In genomic region chr9:41360356-41360755, GRCm38 (mm10) we compare ENCODE assay signal across 32 mouse cellular contexts.
DNase-seq lines count a peak whose midpoint lies in the region; ATAC-seq and TF ChIP-seq lines count a peak whose summit lies in the region.
"Had no signal": no experiment of that assay in that cellular context is flagged by ENCODE, and none has a peak within 500 bp of the region (broad histone marks: within the 10 kb centered on the region; RNA-seq: fewer than 3 reads in every experiment).

No protein-coding gene starts in this region.

- 75% methylated on average over 5 of the region's 5 CpGs for WGBS in embryonic facial prominence, embryonic 14.5 days
- 84% methylated on average over 5 of the region's 5 CpGs for WGBS in embryonic facial prominence, embryonic 10.5 days
- 86% methylated on average over 5 of the region's 5 CpGs for WGBS in midbrain, embryonic 10.5 days
- 75% methylated on average over 5 of the region's 5 CpGs for WGBS in midbrain, embryonic 15.5 days
- WGBS in hindbrain, embryonic 14.5 days, result 51% methylated on average over 5 of the region's 5 CpGs
- WGBS in cerebellum, adult 2 months, result 45% methylated on average over 5 of the region's 5 CpGs

- no peak overlapping the region for H3K9ac ChIP-seq in embryonic facial prominence, embryonic 14.5 days (ENCODE audit: low read depth, low read length)
- no peak overlapping the region for H3K9ac ChIP-seq in midbrain, embryonic 15.5 days
- no peak overlapping the region for H3K9ac ChIP-seq in hindbrain, embryonic 14.5 days
- H3K9ac ChIP-seq: forebrain, embryonic 15.5 days; heart, embryonic 13.5 days; limb, embryonic 15.5 days; liver, embryonic 13.5 days; lung, embryonic 14.5 days had no signal

- no peak for ATAC-seq in embryonic facial prominence, embryonic 14.5 days (ENCODE audit: low read depth)
- ATAC-seq in midbrain, embryonic 15.5 days (replicated peaks), result no peak
- no peak for ATAC-seq in hindbrain, embryonic 14.5 days (ENCODE audit: low FRiP score)
- ATAC-seq: forebrain, embryonic 15.5 days; intestine, embryonic 16.5 days; Patski had no signal

- 0 out of 2 replicates have a peak overlapping the region, but pooled peaks have one; percentile 15 for H3K27ac ChIP-seq in embryonic facial prominence, embryonic 14.5 days (replicated peaks; ENCODE audit: low read depth, low read length)
- H3K27ac ChIP-seq in embryonic facial prominence, embryonic 10.5 days (replicated peaks), result no peak overlapping the region
- peak overlapping the region; percentile 8; the same call in 1 of the 2 replicates for H3K27ac ChIP-seq in layer of hippocampus, adult 2 months
- H3K27ac ChIP-seq in midbrain, embryonic 10.5 days (replicated peaks), result peak overlapping the region; percentile 58
- no peak overlapping the region for H3K27ac ChIP-seq in midbrain, embryonic 15.5 days
- H3K27ac ChIP-seq in hindbrain, embryonic 14.5 days, result peak overlapping the region; percentile 45
- H3K27ac ChIP-seq in cerebellum, adult 2 months (ENCODE audit: insufficient read depth, low read length), result no peak overlapping the region
- H3K27ac ChIP-seq: forebrain, embryonic 15.5 days; heart, adult 2 months; heart, embryonic 13.5 days; kidney, postnatal 0 days; limb, embryonic 10.5 days; limb, embryonic 15.5 days; liver, embryonic 13.5 days; stomach, postnatal 0 days had no signal

- H3K4me1 ChIP-seq in embryonic facial prominence, embryonic 14.5 days (ENCODE audit: control insufficient read depth, insufficient read depth, low read length), result no peaks in the 10 kb centered on the region
- H3K4me1 ChIP-seq in embryonic facial prominence, embryonic 10.5 days, result peaks cover 19% of the 10 kb centered on the region
- H3K4me1 ChIP-seq in midbrain, embryonic 10.5 days, result peaks cover 32% of the 10 kb centered on the region
- H3K4me1 ChIP-seq in midbrain, embryonic 15.5 days, result peaks cover 4% of the 10 kb centered on the region
- peaks cover 10% of the 10 kb centered on the region; the same call in 1 of the 2 replicates for H3K4me1 ChIP-seq in hindbrain, embryonic 14.5 days (replicated peaks; ENCODE audit: control insufficient read depth, insufficient read depth, low read length)
- H3K4me1 ChIP-seq in cerebellum, adult 2 months (ENCODE audit: control insufficient read depth, insufficient read depth, low read length), result no peaks in the 10 kb centered on the region
- H3K4me1 ChIP-seq: liver, embryonic 13.5 days had no signal

- no peaks in the 10 kb centered on the region for H3K36me3 ChIP-seq in embryonic facial prominence, embryonic 14.5 days (ENCODE audit: control insufficient read depth, insufficient read depth, low read length)
- 0 out of 2 replicates have a peak, but pooled peaks cover 3% of the 10 kb centered on the region for H3K36me3 ChIP-seq in embryonic facial prominence, embryonic 10.5 days (replicated peaks)
- H3K36me3 ChIP-seq in midbrain, embryonic 10.5 days, result peaks cover 9% of the 10 kb centered on the region; the same call in 1 of the 2 replicates
- no peaks in the 10 kb centered on the region for H3K36me3 ChIP-seq in midbrain, embryonic 15.5 days (replicated peaks)
- H3K36me3 ChIP-seq in hindbrain, embryonic 14.5 days (replicated peaks; ENCODE audit: control insufficient read depth, insufficient read depth), result no peaks in the 10 kb centered on the region
- H3K36me3 ChIP-seq: forebrain, embryonic 15.5 days; heart, embryonic 13.5 days; limb, embryonic 10.5 days; limb, embryonic 15.5 days; liver, embryonic 13.5 days had no signal

- no peak overlapping the region for H3K4me3 ChIP-seq in embryonic facial prominence, embryonic 14.5 days (ENCODE audit: low read depth, low read length)
- H3K4me3 ChIP-seq in embryonic facial prominence, embryonic 10.5 days, result no peak overlapping the region
- no peak overlapping the region for H3K4me3 ChIP-seq in layer of hippocampus, adult 2 months
- no peak overlapping the region for H3K4me3 ChIP-seq in midbrain, embryonic 10.5 days
- H3K4me3 ChIP-seq in midbrain, embryonic 15.5 days, result no peak overlapping the region
- no peak overlapping the region for H3K4me3 ChIP-seq in hindbrain, embryonic 14.5 days (replicated peaks; ENCODE audit: low read length)
- no peak overlapping the region for H3K4me3 ChIP-seq in cerebellum, adult 2 months (replicated peaks; ENCODE audit: insufficient read depth, low read depth, low read length)
- H3K4me3 ChIP-seq: forebrain, embryonic 15.5 days; heart, adult 2 months; heart, embryonic 13.5 days; limb, embryonic 10.5 days; limb, embryonic 15.5 days; liver, embryonic 13.5 days; myocyte had no signal

- no peak overlapping the region for H3K4me2 ChIP-seq in embryonic facial prominence, embryonic 14.5 days (ENCODE audit: low read depth, low read length)
- no peak overlapping the region for H3K4me2 ChIP-seq in midbrain, embryonic 15.5 days
- no peak overlapping the region for H3K4me2 ChIP-seq in hindbrain, embryonic 14.5 days (replicated peaks)
- H3K4me2 ChIP-seq: forebrain, embryonic 15.5 days; heart, embryonic 13.5 days; limb, embryonic 15.5 days; liver, embryonic 13.5 days; lung, embryonic 14.5 days; midbrain, embryonic 11.5 days had no signal

- no peak for TF ChIP-seq POLR2A in cerebellum, adult 2 months (IDR thresholded peaks at IDR 0.05; ENCODE audit: borderline replicate concordance, insufficient read depth, low read length)

- TF ChIP-seq CTCF in layer of hippocampus, adult 2 months (conservative IDR thresholded peaks at IDR 0.05), result no peak
- no peak for TF ChIP-seq CTCF in cerebellum, adult 2 months (IDR thresholded peaks at IDR 0.05; ENCODE audit: borderline replicate concordance, insufficient read depth, low read depth, low read length)

- no peaks in the 10 kb centered on the region for H3K27me3 ChIP-seq in embryonic facial prominence, embryonic 14.5 days (replicated peaks; ENCODE audit: control insufficient read depth, insufficient read depth, low read length)
- no peaks in the 10 kb centered on the region for H3K27me3 ChIP-seq in embryonic facial prominence, embryonic 10.5 days (replicated peaks; ENCODE audit: low read depth, poor library complexity, severe bottlenecking)
- H3K27me3 ChIP-seq in midbrain, embryonic 10.5 days (ENCODE audit: low read depth, poor library complexity, severe bottlenecking), result no peaks in the 10 kb centered on the region
- no peaks in the 10 kb centered on the region for H3K27me3 ChIP-seq in midbrain, embryonic 15.5 days (replicated peaks)
- no peaks in the 10 kb centered on the region for H3K27me3 ChIP-seq in hindbrain, embryonic 14.5 days (ENCODE audit: control insufficient read depth, insufficient read depth, low read length)
- no peaks in the 10 kb centered on the region for H3K27me3 ChIP-seq in cerebellum, adult 2 months (ENCODE audit: control insufficient read depth, insufficient read depth, low read length)
- H3K27me3 ChIP-seq: forebrain, embryonic 15.5 days; heart, embryonic 13.5 days; limb, embryonic 15.5 days; liver, embryonic 13.5 days; Patski had no signal

- peak; percentile 38 for DNase-seq in embryonic facial prominence, embryonic 14.5 days (ENCODE audit: low spot score)
- DNase-seq in embryonic facial prominence, embryonic 10.5 days (ENCODE audit: low spot score), result no peak
- DNase-seq in layer of hippocampus, adult 2 months (ENCODE audit: low spot score in 2 of 2), result no peak
- no peak for DNase-seq in layer of hippocampus, adult 11-12 months (ENCODE audit: low spot score)
- DNase-seq in midbrain, embryonic 10.5 days (ENCODE audit: low spot score), result no peak
- DNase-seq in hindbrain, embryonic 14.5 days (ENCODE audit: low spot score), result no peak
- no peak for DNase-seq in cerebellum, adult 2 months
- DNase-seq: adrenal gland, postnatal 14 days; cerebellum, adult 18-20 months; cerebellum, postnatal 25 days; heart, adult 2 months; heart, postnatal 10 days; kidney, adult 8-10 months; kidney, postnatal 4 days; layer of hippocampus, adult 9-11 months; liver, embryonic 13.5 days; right cerebral cortex, adult 18-20 months; right cerebral cortex, postnatal 4 days; thymus, adult 18-20 months; thymus, postnatal 25 days had no signal

- no peaks in the 10 kb centered on the region for H3K9me3 ChIP-seq in embryonic facial prominence, embryonic 14.5 days (ENCODE audit: control insufficient read depth, low read length)
- no peaks in the 10 kb centered on the region for H3K9me3 ChIP-seq in embryonic facial prominence, embryonic 10.5 days
- no peaks in the 10 kb centered on the region for H3K9me3 ChIP-seq in midbrain, embryonic 10.5 days (replicated peaks)
- H3K9me3 ChIP-seq in midbrain, embryonic 15.5 days, result no peaks in the 10 kb centered on the region
- no peaks in the 10 kb centered on the region for H3K9me3 ChIP-seq in hindbrain, embryonic 14.5 days (ENCODE audit: control insufficient read depth, low read length)
- H3K9me3 ChIP-seq: forebrain, embryonic 15.5 days; heart, embryonic 13.5 days; limb, embryonic 10.5 days; limb, embryonic 15.5 days; liver, embryonic 13.5 days had no signal

Comparison
In these comparisons a context has a peak if more than half of its experiments do, and no peak if none do; other contexts are left out.
1. H3K27ac ChIP-seq: peak in embryonic facial prominence, embryonic 14.5 days (single experiment), layer of hippocampus, adult 2 months (single experiment), midbrain, embryonic 10.5 days (single experiment) and hindbrain, embryonic 14.5 days (single experiment); none in embryonic facial prominence, embryonic 10.5 days (single experiment), midbrain, embryonic 15.5 days (single experiment) and cerebellum, adult 2 months (single experiment).